Mouse (Mus musculus) frontal cortex, postnatal 25 days (tissue): ENCODE results near the gene Dhx57.
"Not testable (repeated sequence)": the region's sequence is repeated elsewhere in the genome, so short reads cannot be mapped to it uniquely, and the experiment has no call there.

Source experiments
- DNase-seq, 2 experiments: peaks; one replicate each; pipeline ENCODE4 v3.0.0; 2022; ENCODE audit warnings: low spot score in 2 of 2

The Dhx57 gene

DNA sequence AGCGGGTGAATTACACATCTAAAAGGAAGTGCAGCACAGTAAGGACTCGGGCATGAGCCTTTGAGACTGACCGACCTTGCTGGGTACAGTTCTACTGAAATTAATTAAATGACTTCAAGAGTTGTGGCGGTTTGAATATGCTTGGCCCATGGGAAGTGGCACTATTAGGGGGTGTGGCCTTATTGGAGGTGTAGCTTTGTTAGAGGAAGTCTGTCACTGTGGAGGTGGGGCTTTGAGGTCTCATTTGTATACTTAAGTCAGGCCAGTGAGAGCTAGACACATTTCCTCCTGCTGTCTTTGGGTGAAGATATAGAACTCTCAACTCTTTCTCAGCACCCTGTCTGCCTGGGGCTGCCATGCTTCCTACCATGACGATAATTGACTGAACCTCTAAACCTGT is 35.9 kb downstream of the Dhx57 start:
- DNase-seq = no peak

- DNase-seq = no peak
Observed at GRCm38 (mm10) chr17:80252757-80253525, 37.3 kb downstream of the Dhx57 start.

DNA sequence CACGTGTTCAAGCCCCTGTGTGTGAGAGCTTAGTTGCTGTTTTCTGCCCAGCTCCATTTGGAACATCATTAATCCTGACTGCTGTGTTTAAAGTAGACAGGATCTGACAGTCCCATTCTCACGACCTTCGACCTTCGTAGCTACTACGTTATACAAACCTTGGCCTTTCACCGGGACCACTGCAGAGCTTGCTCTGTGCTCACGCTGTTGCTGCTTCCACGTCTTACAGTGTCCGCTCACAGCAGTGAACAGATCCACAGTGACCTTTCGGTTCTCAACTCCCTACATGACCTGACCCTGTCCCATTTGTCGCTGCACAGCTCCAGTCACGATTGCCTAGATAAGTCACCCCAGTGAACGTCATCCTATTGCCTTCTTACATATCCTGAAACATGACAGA is 47.2 kb downstream of the Dhx57 start:
- DNase-seq = no peak

DNA sequence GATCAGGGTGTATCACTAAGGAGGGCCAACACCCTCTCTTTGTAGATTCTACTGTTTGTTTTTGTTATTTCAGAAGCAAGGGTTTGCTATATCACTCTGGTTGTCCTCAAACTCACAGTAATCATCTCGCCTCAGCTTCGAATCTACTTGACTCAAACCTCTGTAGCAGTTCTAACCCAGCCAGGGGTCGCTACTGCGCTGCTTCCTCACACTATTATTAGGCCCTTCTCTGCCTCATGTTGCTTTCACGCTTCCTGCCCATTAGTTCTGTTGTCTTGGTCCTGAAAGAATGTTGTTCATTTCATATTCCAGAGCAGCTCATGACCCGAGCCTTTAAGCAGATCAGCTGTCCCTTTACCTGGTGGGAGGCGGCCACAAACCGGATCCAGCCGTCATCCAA is 48.7 kb downstream of the Dhx57 start:
- no peak for DNase-seq

GRCm38 (mm10) chr17:80237475-80237874 is 52.8 kb downstream of the Dhx57 start:
- no peak for DNase-seq

GRCm38 (mm10) chr17:80236805-80237204 is 53.5 kb downstream of the Dhx57 start:
- no peak for DNase-seq

GRCm38 (mm10) chr17:80235477-80235876 is 54.8 kb downstream of the Dhx57 start:
- DNase-seq = no peak

- no peak for DNase-seq
Observed at GRCm38 (mm10) chr17:80234376-80234775, 55.9 kb downstream of the Dhx57 start.

DNA sequence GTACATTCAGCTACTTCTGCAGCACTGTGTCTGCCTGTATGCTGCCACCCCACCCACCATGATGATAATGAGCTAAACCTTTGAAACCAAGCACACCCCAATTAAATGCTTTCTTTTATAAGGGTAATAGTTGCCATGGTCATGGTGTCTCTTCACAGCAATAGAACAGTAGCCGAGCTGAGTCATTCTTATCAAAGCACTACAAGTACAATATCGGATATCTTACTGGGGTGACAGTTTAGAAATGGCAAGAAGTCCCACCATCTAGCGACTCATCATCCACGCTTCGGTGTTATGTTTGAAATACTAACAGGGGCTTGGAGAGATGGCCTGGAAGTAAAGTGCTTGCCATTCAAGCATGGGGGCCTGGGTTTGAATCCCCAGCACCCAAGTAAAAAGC is 56.4 kb downstream of the Dhx57 start:
- DNase-seq = no peak

DNA sequence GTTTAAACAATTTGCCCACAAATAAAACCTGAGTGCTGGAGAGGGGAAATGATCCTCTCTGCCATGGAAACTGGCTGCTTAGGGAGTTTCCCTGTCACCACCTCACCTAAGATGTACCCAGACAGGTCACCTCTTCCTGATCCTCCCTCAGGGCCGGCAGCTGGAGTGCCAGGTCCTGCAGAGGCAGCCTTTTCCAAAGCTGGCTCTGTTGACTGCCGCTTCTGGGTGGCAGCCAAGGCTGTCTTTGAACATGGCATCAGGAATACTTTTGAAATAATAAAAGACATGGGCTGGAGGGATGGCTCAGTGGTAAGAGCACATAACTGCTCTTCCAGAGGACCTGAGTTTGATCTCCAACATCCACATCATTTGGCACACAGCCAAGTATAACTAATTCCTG is 60.9 kb downstream of the Dhx57 start:
- DNase-seq = no peak

DNA sequence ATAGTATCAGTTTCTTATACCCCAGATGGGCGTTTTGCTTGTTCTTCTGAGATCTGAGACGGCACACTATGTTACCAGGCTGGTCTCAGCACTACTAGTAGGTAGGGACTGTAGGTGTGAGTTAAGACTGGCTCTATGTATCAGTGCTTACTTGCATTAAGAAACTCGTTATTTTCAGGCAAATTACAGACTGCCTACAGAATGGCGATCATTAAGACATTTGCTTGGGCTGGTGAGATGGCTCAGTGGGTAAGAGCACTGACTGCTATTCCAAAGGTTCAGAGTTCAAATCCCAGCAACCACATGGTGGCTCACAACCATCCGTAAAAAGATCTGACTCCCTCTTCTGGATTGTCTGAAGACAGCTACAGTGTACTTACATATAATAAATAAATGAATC is 65.1 kb downstream of the Dhx57 start:
- not testable (repeated sequence) for DNase-seq

- DNase-seq = peak; percentile 65 to 72
Observed at GRCm38 (mm10) chr17:80224326-80225116, 65.8 kb downstream of the Dhx57 start, which contains the start of gene Gemin6. TSS of gene Gemin6 (plus strand) at chr17:80224441.

GRCm38 (mm10) chr17:80223829-80224228 is 66.4 kb downstream of the Dhx57 start:
- no peak for DNase-seq

- no peak for DNase-seq
Observed at GRCm38 (mm10) chr17:80221890-80222628, 68.2 kb downstream of the Dhx57 start.

- DNase-seq = no peak
Observed at GRCm38 (mm10) chr17:80221202-80221601, 69.1 kb downstream of the Dhx57 start.

DNA sequence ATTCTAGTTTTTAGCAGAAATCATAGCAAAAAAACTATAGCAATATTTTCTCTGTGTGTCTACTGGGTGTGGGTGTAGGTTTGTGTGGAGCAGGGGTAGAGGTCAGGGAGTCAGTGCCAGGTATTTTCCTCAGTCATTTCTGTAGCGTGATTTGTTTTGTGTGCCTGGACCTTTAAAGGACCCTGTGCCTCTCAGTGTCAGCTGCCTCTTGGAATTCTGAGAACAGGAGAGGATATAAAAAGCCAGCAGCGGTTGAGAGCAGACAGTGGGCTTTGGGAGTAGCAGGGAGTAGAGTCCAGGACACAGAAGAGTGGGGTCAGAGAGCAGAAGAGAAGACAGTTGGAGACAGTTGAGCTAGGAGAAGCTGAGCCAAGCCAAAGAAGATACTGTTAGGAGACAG is 70.1 kb downstream of the Dhx57 start:
- no peak for DNase-seq

DNA sequence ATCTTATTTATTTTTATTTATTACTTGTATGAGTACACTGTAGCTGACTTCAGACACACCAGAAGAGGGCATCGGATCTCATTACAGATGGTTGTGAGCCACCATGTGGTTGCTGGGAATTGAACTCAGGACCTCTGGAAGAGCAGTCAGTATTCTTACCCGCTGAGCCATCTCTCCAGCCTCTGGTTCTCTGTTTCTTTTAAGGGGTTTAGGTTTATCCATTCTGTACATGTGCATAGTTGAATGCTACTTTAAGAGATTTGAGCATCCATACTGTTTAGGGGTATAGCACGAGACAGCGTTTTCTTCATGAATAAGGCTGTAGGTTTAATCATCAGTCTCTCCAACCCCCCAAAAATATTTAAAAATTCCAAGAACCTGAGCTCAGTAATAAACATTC is 76.3 kb downstream of the Dhx57 start:
- DNase-seq = not testable (repeated sequence)

- DNase-seq = peak; percentile 98 to 99
Observed at GRCm38 (mm10) chr17:80206671-80207581, 83.3 kb downstream of the Dhx57 start, which contains the start of the genes Srsf7 and Ttc39d. TSS of gene Srsf7 (minus strand) at chr17:80207307. TSS of gene Ttc39d (plus strand) at chr17:80207460.

DNA sequence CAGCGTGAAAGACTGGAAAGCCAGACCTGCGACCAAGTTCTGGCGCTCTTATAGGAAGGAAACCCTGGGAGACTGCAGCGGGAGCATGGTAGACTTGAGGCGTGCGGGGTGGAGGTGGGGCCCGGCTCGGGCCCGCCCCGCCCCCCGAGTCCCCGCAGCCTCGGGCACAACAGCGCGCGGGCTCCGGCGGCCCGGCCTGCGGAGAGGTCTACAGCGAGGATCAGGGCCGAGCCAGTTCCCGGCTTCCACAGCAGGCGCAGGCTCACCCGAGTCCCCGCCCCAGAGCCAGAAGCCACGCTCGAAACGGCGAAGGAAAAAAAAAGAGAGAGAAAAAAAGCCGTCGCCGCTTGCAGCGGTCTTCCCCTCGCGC is 84.0 kb downstream of the Dhx57 start:
- DNase-seq = no peak

GRCm38 (mm10) chr17:80205657-80206056 is 84.6 kb downstream of the Dhx57 start:
- no peak for DNase-seq

- DNase-seq = no peak
Observed at GRCm38 (mm10) chr17:80199160-80199778, 91.0 kb downstream of the Dhx57 start.
